Mouse (Mus musculus): Measurements from ENCODE around the gene Kcnk16. TPM values are rescaled to one million over a fixed set of nuclear protein-coding genes. Genes with fewer than 3 reads are reported as not detected.
A peak's percentile ranks its signal among the peaks of the same experiment; 100 is the strongest.
"Not testable (repeated sequence)": the region's sequence is repeated elsewhere in the genome, so short reads cannot be mapped to it uniquely, and the experiment has no call there.

Kcnk16 gene
- not detected for total RNA-seq (2021)

DNA sequence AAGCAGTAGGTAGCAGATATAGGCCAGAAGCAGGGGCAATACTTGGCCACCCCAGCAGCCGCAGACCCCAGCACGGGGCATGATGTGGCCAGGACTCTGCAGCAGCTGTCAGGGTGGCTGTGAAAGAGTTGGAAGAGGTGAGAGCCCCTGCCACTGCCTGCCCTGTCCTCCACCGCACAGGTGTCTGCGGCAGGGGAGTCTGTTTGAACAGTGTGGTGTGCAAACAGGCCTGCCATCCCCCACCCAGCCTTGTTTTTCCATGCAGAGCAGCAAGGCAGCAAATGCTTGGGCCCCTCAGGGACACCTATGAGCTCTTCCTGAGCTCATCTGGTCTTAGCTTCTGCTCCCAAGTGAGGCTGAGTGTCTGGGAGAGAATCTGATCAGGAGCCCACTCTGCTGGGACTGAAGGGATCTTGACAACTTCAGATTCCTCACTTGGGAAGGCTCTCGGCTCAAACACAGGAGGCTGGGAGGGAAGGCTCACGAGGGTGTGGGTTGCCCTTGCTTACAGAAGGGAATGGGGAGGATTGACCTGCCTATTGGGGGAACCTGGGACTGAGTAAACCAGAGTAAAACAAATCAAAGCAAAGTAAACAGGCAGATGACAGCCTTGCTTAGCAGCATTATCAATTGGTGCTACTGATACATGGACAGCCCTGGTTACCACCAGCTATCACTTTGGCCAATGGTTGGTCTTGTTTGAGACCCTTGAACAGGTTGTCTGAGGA is at the start of gene Kcnk16:
Kcnk16 (minus strand) TSS at position 118 of the 728 bp plus-strand sequence.
- DNase-seq: no peak
- intact Hi-C loops (cut with DNase I): no loop called here

DNA sequence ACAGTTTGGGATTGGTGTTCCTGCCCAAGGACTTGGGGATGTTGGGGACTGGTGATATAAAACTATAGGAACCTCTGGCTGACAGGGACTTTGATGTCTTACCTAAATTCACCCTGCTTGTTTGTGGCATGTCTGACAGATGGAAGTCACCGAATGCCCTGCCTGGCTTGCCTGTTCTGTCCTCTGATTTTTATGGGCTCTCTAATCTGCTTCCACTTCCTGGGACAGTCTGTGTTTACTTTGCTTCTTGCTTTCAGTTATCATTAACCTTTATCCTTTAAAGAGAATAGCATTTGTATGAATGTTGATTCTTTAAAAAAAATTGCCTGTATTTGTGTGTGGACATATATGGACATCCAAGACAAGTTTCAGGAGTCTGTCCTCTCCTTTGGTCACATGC is 46.1 kb upstream of the Kcnk16 start:
- intact Hi-C loops (cut with DNase I): no loop called here

DNA sequence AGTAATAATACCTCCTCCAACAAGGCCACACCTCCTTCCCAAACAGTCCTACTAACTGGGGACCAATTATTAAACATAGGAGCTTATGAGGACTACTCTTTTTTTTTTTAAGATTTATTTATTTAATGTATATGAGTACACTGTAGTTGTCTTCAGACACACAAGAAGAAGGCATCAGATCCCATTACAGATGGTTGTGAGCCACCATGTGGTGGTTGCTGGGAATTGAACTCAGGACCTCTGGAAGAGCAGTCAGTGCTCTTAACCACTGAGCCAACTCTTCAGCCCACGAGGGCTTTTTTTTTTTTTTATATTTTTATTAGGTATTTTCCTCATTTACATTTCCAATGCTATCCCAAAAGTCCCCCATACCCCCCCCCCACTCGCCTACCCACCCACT is 36.1 kb upstream of the Kcnk16 start:
- intact Hi-C loops (cut with DNase I); DNase-seq: not testable (repeated sequence)

More for the DNA sequence above, 46.1 kb upstream of the Kcnk16 start:
- DNase-seq: no peak

DNA sequence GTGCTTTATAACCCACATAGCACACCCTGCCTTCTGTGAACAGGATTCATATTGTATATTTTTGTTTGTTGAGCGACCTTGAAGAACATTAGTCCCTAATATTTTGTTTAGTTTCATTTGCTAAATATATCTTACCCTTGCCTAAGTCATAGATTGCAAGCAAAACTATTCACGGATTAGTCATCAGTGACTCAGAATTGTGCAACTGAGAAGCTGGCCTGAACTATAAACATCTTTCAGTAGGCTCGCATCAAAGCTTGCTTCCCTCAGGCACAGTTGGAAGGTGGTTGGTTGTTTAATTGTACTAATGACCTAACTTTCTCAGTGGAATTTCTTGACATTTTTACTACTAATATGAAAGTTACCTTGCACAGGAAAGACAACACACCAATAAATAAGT is 29.1 kb upstream of the Kcnk16 start:
- no peak for DNase-seq
- intact Hi-C loops (cut with DNase I): no loop called here

DNA sequence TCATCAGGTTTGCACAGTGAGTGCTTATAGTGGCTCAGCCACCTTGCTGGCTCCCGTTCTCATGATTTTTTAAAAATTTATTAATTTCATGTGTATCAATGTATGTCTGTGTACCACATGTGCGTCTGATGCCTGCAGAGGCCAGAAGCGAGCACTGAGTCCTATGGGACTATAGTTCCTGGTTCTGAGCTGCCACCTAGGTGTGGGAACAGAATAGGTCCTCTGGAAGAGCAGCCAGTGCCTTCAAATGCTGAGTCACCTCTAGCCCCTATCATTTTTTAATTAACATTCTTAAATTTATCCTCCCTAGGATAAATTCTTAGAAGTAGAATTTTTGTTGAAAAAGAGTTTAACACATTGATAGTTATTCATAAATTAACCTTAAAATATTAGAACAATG is 28.6 kb upstream of the Kcnk16 start:
- no peak for DNase-seq
- intact Hi-C loops (cut with DNase I): no loop called here

DNA sequence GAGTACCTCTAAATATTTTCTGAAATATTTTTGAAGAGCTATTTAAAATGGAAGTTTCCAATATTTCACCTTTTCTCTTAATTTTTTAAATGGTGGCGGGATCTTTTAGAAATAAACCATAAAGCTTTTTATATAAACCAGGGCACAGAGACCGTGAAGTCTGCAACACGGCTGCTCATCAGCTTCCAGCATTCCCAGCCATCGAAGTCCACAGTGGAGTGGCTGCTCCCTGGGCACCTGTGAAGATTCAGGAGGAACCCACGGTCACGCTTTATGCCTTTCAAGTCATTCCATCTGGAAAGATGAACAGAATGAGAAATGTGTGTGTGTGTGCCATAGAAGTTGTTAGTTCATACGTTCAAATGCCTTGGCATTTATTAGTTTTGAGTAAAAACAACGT is 25.9 kb upstream of the Kcnk16 start:
- intact Hi-C loops (cut with DNase I): no loop called here
- DNase-seq: no peak

DNA sequence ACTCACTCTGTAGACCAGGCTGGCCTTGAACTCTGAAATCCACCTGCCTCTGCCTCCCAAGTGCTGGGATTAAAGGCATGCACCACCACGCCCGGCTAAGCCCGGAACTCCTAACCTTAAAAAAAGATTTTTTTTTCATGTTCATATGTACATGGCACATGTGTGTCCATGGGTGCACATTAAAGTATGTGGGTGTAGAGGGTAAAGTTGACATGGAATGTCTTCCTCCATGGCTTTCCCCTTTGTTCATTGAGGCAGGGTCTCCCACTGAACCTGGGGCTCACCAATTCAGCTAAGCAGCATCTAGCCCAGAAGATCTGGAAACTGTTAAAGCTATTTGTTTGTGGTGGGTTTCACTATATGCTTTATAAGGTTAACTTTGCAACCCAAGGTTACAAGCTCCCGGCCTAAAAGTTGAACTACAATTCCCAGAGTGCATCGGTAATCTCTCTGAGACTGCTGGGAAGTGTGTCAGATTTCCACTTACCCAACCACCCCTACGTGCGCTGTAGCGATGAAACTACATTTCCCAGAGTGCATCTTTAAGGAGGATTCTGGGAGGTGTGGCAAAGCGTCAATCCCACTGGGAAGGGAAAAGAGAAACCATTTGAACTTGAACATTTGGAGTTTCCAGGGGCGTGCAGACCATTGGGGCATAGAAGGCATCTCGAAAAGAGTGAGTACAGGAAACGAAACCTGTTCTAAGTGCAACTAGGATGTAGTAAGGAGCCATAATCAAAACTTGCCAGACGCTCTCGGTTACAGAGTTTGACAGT is 25.3 kb upstream of the Kcnk16 start, which contains the start of gene Nudt13:
Nudt13 (plus strand) TSS at position 581 of the 776 bp plus-strand sequence.
- DNase-seq: peak; percentile 75 to 78
- intact Hi-C loops (cut with DNase I): no loop called here

DNA sequence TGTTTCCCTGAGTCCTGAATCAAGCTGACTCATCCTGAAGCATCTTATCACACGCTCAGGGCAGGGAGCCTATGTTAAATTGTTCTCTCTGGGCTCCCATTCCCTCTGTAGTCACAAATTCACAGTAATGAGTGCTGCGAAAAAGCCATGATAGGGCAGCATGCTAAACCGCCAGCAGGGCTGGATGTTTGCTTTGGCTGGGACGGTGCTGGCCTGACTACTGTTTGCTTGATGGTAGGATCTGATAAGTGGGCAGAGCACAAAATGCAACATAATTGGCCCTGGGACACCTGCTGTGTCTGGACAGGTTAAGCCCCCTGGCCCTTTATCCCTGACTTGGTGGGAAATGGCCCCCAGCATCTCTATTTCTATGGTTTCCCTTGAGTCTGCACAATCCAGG is 22.4 kb upstream of the Kcnk16 start:
- no peak for DNase-seq
- intact Hi-C loops (cut with DNase I): no loop called here

DNA sequence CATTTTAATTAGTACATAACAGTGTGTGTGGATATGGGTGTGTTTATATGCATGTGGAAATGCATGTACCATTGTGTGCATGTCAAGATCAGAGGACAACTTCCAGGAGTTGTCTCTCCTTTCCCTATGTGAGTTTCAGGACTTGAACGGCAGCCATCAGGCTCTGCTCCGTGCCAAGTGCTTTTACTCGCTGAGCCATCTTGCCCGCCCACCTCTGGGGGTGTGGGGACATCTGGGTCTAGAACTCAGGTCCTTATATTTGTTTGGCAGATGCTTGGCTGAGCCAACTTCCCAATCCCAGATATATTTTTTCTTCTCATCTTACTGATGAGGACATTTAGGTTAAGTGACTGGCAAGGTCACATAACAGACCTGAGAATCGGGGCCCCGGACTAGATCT is 578 bp downstream of the Kcnk16 start:
- intact Hi-C loops (cut with DNase I): no loop called here
- no peak for DNase-seq

DNA sequence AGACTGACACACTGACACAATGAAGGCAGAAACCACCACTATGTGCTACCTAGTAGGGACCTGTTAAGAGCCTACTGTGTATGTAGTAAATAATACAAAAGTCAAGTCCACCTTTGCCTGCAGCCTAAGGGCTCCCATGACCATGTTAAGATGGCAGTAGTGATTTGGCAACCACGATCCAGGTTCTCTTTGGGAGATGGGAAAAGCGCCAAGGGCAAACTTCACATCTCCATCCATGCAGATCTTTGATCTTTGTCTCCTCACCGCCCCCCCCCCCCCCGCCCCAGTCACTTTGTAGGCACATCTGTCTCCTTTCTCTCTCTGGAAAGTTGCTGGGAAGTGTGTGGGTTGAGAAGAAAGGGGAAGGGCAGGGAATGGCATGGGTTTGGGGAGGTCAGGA is 6.7 kb downstream of the Kcnk16 start:
- no peak for DNase-seq
- intact Hi-C loops (cut with DNase I): no loop called here

DNA sequence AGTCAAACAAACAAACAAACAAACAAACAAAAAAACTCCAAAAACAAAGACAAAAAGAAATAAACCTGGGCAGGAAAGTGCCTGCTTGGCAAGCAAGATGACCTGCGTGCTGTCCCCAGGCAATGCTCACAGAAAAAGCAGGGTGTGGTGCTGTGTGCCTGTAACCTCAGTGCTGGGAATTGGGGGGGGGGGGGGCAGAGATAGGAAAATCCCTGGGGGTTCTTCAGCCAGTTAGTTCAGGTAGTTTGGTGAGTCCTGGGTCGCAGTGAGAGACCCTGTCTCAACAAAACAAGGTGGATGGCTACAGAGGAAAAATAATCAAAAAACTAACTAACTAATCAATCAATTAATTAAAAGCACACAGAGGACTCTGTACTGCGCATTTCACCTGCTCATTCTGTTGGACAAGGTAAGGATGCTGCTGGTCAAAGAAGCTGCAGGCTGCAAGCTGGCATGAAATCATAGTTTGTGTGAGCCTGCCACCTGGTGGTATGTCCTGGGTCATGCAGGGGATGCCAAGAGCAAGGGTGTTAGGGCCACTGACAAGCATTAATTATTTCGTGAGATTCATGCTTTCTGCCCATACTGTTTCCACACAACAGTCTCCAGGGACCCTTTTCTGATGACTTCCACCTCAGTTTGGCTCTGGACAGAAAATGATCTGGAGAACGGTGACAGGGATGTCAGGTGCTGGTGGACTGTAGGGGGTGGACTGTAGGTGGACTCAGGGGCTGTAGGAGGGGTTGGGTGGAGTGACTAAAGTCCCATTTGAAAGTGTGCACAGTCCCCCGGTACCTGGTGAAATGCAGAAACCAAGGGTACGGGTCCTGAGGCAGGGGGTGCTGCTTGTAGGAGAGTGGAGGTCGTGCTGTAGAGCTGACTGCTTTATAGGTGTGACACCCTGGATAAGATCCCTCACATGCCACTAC is 10.6 kb downstream of the Kcnk16 start:
- DNase-seq: peak; percentile 77 to 85
- intact Hi-C loops (cut with DNase I): loop anchor here (1.0 to 5.0 kb wide), 3 partner anchors 144 to 416 kb away; no protein-coding TSS in a partner anchor

DNA sequence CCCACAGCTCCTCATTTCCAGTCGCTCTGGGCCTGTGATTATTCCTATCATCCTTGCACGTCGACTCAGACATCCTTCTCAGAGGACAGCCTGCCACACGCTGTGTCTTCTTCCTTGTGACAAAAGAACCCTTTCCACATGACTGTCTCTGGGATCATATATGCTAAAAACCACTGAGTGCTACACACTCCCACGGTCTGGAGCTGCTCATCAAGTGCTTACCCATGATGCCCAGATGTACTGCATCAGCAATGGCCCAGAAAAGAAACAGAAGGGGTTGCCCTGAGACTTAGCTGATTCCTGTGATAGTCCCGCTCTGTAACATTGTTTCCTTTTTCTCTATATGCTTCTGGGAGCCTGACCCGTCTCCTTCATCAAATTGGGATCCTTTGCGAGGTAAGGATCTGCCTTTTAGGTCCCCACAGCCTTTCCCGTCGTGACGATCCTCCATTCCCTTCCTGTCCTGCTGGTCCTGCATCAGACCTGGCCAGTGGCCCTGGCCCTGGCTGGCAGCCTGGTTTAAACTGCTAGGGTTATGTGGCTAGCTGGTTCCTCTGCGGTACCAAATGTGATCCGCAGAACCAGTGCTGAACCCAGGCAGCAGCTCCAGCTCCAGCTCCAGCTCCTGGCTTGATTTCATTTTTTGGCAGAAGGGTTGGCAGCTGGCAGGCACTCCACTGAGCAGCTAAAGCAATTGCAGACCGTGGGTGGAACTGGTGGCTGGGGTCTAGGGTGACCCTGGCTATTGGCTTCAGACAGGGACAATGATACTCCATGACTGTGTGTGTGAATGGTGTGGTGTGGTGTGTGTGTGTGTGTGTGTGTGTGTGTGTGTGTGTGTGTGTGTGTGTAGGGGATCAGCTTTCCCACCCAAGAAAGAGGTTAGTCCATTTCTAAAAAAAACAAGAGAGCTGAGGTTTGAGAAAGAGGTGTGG is 18.5 kb downstream of the Kcnk16 start:
- intact Hi-C loops (cut with DNase I): no loop called here

DNA sequence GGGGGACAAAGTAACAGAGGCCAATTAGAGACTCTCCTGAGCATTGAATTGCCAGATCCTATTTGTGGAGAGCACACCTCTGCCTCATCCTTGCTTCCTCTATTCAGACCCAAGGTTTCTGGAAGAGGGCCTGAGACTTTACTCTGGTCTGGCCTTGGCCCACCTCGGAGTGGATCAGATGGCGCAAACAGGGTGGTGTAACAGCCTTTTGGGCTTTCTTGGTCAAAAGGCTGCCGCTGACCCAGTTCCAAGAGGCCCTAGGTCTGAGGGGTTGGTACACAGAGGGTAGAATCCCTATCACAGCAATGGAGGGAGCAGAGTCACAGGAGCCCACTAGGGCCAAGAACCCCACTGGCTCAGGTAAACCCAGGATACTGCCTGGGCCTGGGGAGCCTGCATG is 21.0 kb downstream of the Kcnk16 start:
- intact Hi-C loops (cut with DNase I): no loop called here
- no peak for DNase-seq

More for the DNA sequence above, 18.5 kb downstream of the Kcnk16 start:
- DNase-seq: no peak

DNA sequence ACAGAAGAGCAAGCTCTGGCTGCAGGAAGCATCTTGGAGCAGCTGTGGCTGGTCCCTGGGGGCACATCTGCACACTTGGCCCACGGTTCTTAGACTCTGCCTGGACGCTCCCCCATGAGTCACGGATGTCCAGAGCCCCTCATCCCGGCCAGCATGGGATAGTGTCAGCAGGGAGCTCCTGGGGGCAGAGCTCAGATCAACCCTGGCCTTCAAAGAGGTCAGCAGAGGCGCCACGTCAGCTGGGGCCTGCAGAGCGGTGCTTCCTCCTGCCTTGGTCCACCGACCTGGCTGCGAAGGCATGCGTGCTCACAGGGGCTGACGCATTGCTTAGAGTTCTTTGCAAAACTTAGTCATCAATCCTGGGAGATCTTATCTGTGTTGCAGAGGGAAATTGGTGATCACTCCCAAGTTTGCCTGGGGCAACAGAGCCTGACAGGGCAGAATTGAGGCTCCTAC is 22.2 kb downstream of the Kcnk16 start:
- DNase-seq: peak; percentile 23 to 34
- intact Hi-C loops (cut with DNase I): no loop called here

DNA sequence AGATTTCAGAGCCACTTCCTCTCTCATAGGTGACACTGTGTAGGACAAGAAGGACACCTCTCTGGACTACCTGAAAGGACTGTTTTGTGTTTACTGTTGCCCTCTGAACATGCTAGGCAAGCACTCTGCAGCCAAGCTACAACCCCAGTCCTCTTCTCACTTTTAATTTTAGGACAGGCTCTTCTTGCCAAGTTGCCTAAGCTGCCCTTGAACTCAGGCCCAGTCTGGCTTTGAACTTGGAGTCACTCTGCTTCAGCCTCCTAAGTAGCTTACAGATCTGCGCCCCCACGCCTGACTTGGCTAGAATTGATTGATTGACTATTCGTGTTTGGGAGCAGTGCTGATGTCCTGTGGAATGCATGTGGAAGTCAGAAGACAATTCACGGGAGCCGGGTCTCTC is 23.1 kb downstream of the Kcnk16 start:
- intact Hi-C loops (cut with DNase I): no loop called here
- no peak for DNase-seq

DNA sequence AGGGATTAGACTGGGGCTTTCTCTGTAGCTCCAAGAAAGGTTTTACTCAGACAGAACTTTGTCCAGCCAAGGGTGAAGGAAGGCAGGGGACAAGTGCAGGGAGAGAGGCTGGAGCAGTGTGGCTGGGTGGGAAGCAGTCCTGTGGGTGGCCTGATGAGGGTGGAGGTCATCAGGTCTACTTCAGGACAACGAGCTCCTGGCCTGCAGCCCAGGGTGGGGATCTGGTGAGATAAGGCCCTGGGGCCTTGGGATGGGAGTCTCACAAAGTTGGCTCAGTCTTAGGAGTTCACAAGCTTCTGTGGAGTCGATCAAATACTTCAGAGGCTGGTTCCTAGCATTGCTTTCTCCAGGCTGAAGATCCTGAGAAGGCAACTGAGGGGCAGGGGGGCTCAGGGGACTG is 23.7 kb downstream of the Kcnk16 start:
- intact Hi-C loops (cut with DNase I): no loop called here
- no peak for DNase-seq

DNA sequence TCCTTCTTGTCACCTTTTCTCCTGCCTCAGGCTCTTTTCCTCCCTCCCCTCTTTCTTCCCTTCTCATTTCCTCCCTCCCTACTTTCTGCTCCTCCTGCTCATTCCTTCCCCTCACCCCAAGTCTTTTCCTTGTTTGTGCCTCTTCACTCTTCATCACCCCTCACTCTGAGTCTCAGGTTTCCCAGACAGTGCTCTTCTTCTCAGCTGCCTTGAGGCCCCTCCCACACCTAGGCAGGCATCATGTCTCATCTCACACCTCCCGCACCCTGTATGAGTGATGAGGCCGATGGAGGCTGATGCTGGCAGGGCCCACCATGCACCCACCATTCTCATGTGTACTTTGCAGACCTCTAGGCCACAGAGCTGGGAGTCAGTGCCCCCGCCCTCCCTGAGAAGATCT is 25.8 kb downstream of the Kcnk16 start:
- DNase-seq: no peak
- intact Hi-C loops (cut with DNase I): no loop called here

DNA sequence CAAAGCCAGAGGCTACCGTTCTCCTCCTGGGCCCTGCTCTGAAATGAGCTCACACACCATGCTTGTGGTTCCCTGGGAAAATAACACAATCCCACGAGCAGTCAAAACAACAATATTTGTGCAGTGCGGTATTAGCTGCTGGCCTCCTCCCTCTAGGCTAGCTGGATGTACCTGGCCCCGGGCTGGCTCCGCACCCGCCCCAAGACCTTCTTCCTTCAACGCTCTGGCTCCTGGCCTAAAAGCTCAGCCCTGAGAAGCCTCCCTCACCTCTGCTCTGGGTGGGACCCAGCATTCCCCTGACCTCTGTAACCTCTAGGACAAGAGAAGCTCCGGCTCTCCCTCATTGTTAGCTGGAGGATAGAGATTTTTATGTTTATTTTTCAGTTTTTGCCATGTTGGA is 26.5 kb downstream of the Kcnk16 start:
- DNase-seq: no peak
- intact Hi-C loops (cut with DNase I): no loop called here

DNA sequence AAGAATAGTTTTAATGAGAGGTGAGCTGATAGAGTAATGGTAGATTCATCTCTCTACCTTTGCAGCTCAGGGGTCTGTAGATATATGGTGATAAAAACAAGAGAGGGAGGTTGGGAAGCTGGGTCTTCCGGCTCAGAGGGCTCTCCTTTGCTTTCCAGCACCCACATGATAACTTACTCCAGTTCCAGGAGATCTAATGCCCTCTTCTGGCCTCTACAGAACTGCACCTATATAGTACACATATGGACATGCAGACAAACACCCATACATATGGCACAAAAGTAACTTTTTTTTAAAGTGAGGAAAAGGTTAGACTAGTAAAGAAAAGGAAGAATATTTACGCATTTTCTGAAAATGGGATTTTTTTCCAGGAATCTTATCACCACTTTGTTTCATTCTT is 34.6 kb downstream of the Kcnk16 start:
- DNase-seq: no peak
- intact Hi-C loops (cut with DNase I): no loop called here
